ENCODE assay signal across 11 mouse cellular contexts in genomic region chr5:145041628-145042027, GRCm38 (mm10). TPM values are rescaled to one million over a fixed set of nuclear protein-coding genes. Genes with fewer than 3 reads are reported as not detected.
A peak's percentile ranks its signal among the peaks of the same experiment; 100 is the strongest.
DNase-seq lines count a peak whose midpoint lies in the region; ATAC-seq and TF ChIP-seq lines count a peak whose summit lies in the region.
"Had no signal": no experiment of that assay in that cellular context is flagged by ENCODE, and none has a peak within 500 bp of the region (broad histone marks: within the 10 kb centered on the region; RNA-seq: fewer than 3 reads in every experiment).

No protein-coding gene starts in this region.

- no peaks in the 10 kb centered on the region for H3K36me3 ChIP-seq in kidney, adult 2 months (ENCODE audit: control insufficient read depth, insufficient read depth, low read length)
- H3K36me3 ChIP-seq: embryonic facial prominence, embryonic 13.5 days had no signal

- intact Hi-C loops in heart, postnatal 36 days (cut with DNase I), result no loop called here

- no peak for TF ChIP-seq POLR2A in kidney, adult 2 months (IDR thresholded peaks at IDR 0.05; ENCODE audit: low read depth, low read length)

- 0 out of 2 replicates have a peak, but pooled peaks have one; percentile 16 for TF ChIP-seq CTCF in kidney, adult 2 months (conservative IDR thresholded peaks at IDR 0.05; ENCODE audit: insufficient read depth, insufficient read length, low read depth, low read length)

- H3K27ac ChIP-seq in kidney, adult 2 months (ENCODE audit: insufficient read depth, low read depth, low read length), result no peak overlapping the region
- H3K27ac ChIP-seq: embryonic facial prominence, embryonic 13.5 days had no signal

- 44% methylated on average over 4 of the region's 4 CpGs for WGBS in kidney, adult 2 months

- H3K27me3 ChIP-seq in kidney, adult 2 months (replicated peaks; ENCODE audit: control insufficient read depth, insufficient read depth, low read length), result no peaks in the 10 kb centered on the region
- H3K27me3 ChIP-seq: embryonic facial prominence, embryonic 13.5 days had no signal

- no peak for DNase-seq in kidney, adult 2 months
- DNase-seq in kidney, adult 9 months, result no peak
- peak; percentile 6 for DNase-seq in urinary bladder, postnatal 25 days (ENCODE audit: low spot score)
- no peak for DNase-seq in urinary bladder, postnatal 36 days (ENCODE audit: low spot score in 2 of 2)
- peak; percentile 11 for DNase-seq in embryo, embryonic 11.5 days (ENCODE audit: low read depth, low spot score)
- peak; percentile 49 for DNase-seq in thymus, postnatal 4 days
- no peak for DNase-seq in heart, postnatal 36 days

- H3K4me3 ChIP-seq in kidney, adult 2 months (ENCODE audit: insufficient read depth, low read depth, low read length), result no peak overlapping the region
- H3K4me3 ChIP-seq: embryonic facial prominence, embryonic 13.5 days had no signal

- H3K4me1 ChIP-seq in kidney, adult 2 months (ENCODE audit: control insufficient read depth, insufficient read depth, low read length), result no peaks in the 10 kb centered on the region
- H3K4me1 ChIP-seq: embryonic facial prominence, embryonic 13.5 days had no signal

- ATAC-seq in cerebellum, adult (ENCODE audit: insufficient number of reproducible peaks, low FRiP score, low TSS enrichment), result no peak

RNA-seq across cellular contexts. Expression of gene 1700018F24Rik, which starts 1.2 kb away (rescaled TPM):
- not detected in 2 replicates for polyA plus RNA-seq in kidney, adult 2 months (2012; rRNA removed)
- not detected for total RNA-seq in heart, postnatal 36 days (2021)
- total RNA-seq: layer of hippocampus, adult 18-20 months had no signal
- polyA plus RNA-seq: embryonic facial prominence, embryonic 13.5 days; neural tube, embryonic 14.5 days had no signal

RNA-seq across cellular contexts. Expression of gene Gm4871, which starts 9.1 kb away (rescaled TPM):
- not detected in 2 replicates for polyA plus RNA-seq in kidney, adult 2 months (2012; rRNA removed)
- total RNA-seq in heart, postnatal 36 days (2021), result not detected
- total RNA-seq: layer of hippocampus, adult 18-20 months had no signal
- polyA plus RNA-seq: embryonic facial prominence, embryonic 13.5 days; neural tube, embryonic 14.5 days had no signal

RNA-seq across cellular contexts. Expression of gene Arpc1a, which starts 42.0 kb away (rescaled TPM):
- 123 and 141 TPM in 2 replicates for polyA plus RNA-seq in kidney, adult 2 months (2012; rRNA removed)
- 10 to 100 TPM; 63.4 to 64.3 TPM for total RNA-seq in heart, postnatal 36 days (2021)

RNA-seq across cellular contexts. Expression of gene Kpna7, which starts 42.2 kb away (rescaled TPM):
- not detected in 2 replicates for polyA plus RNA-seq in kidney, adult 2 months (2012; rRNA removed)
- not detected for total RNA-seq in heart, postnatal 36 days (2021)
- total RNA-seq: layer of hippocampus, adult 18-20 months had no signal
- polyA plus RNA-seq: embryonic facial prominence, embryonic 13.5 days; neural tube, embryonic 14.5 days had no signal

Comparison
In these comparisons a context has a peak if more than half of its experiments do, and no peak if none do; other contexts are left out.
1. DNase-seq: peak in urinary bladder, postnatal 25 days (single experiment), embryo, embryonic 11.5 days (single experiment) and thymus, postnatal 4 days (single experiment); none in kidney, adult 2 months (single experiment), kidney, adult 9 months (single experiment), urinary bladder, postnatal 36 days (0 of 2) and heart, postnatal 36 days (0 of 2).